Mouse (Mus musculus): Measurements from ENCODE around the gene Olfr739. TPM values are rescaled to one million over a fixed set of nuclear protein-coding genes. Genes with fewer than 3 reads are reported as not detected.

The Olfr739 gene
- not detected for polyA plus RNA-seq (2017; shearing (Covaris generic))

GRCm38 (mm10) chr14:50418326-50418725 lies at the start of gene Olfr739:
TSS of gene Olfr739 (plus strand) at chr14:50418626.

GRCm38 (mm10) chr14:50380863-50381262 lies 37.6 kb upstream of the Olfr739 start, which contains the start of gene Olfr736:
TSS of gene Olfr736 (plus strand) at chr14:50381163.

GRCm38 (mm10) chr14:50407268-50407667 lies 11.2 kb upstream of the Olfr739 start, which contains the start of gene Olfr738:
TSS of gene Olfr738 (plus strand) at chr14:50407568.

GRCm38 (mm10) chr14:50445245-50445644 lies 26.8 kb downstream of the Olfr739 start, which contains the start of gene Olfr740:
TSS of gene Olfr740 (plus strand) at chr14:50445545.

GRCm38 (mm10) chr14:50472438-50472837 lies 54.0 kb downstream of the Olfr739 start, which contains the start of gene Olfr741:
TSS of gene Olfr741 (plus strand) at chr14:50472738.

Other genes starting within 250 kb of the Olfr739 start
- gene Olfr730, start 230.4 kb upstream of the Olfr739 start, polyA plus RNA-seq (2017; shearing (Covaris generic)) = not detected
- gene Olfr731, start 176.8 kb upstream of the Olfr739 start, polyA plus RNA-seq (2017; shearing (Covaris generic)) = not detected
- gene Olfr732, start 134.4 kb upstream of the Olfr739 start, polyA plus RNA-seq (2017; shearing (Covaris generic)) = not detected
- gene Olfr733, start 117.1 kb upstream of the Olfr739 start, polyA plus RNA-seq (2017; shearing (Covaris generic)) = not detected
- gene Olfr734, start 91.9 kb upstream of the Olfr739 start, polyA plus RNA-seq (2017; shearing (Covaris generic)) = not detected
- not detected for gene Olfr735, start 69.8 kb upstream of the Olfr739 start, polyA plus RNA-seq (2017; shearing (Covaris generic))
- gene Tlr11, start 60.7 kb upstream of the Olfr739 start, polyA plus RNA-seq (2017; shearing (Covaris generic)) = not detected
- gene Olfr736, start 37.5 kb upstream of the Olfr739 start, polyA plus RNA-seq (2017; shearing (Covaris generic)) = not detected
- not detected for gene Olfr738, start 11.1 kb upstream of the Olfr739 start, polyA plus RNA-seq (2017; shearing (Covaris generic))
- gene Olfr740, start 26.9 kb downstream of the Olfr739 start, polyA plus RNA-seq (2017; shearing (Covaris generic)) = not detected
- gene Olfr741, start 54.1 kb downstream of the Olfr739 start, polyA plus RNA-seq (2017; shearing (Covaris generic)) = not detected
- gene Olfr742, start 85.0 kb downstream of the Olfr739 start, polyA plus RNA-seq (2017; shearing (Covaris generic)) = not detected
- not detected for gene Olfr743, start 103.2 kb downstream of the Olfr739 start, polyA plus RNA-seq (2017; shearing (Covaris generic))
- gene Olfr744, start 196.3 kb downstream of the Olfr739 start, polyA plus RNA-seq (2017; shearing (Covaris generic)) = not detected
- not detected for gene Olfr745, start 220.8 kb downstream of the Olfr739 start, polyA plus RNA-seq (2017; shearing (Covaris generic))
- not detected for gene Olfr746, start 228.5 kb downstream of the Olfr739 start, polyA plus RNA-seq (2017; shearing (Covaris generic))